Mouse (Mus musculus): ENCODE measurements at regions not wholly inside any gene's neighbourhood (a gene's known extent, or its start where the extent isn't known, plus 50 kb on each side); places are given as distances from the start of the nearest gene placed in this dataset.

- TF ChIP-seq EP300 (IDR thresholded peaks at IDR 0.05; ENCODE audit: insufficient read depth, low read depth, low read length) (no peak), CTCF (IDR thresholded peaks at IDR 0.05) (no peak), POLR2A (IDR thresholded peaks at IDR 0.05; ENCODE audit: insufficient read depth, low read depth, low read length) (no peak)
These were observed 123.2 kb downstream of the Cartpt start for GRCm38 (mm10) chr13:99777736-99778135.
